Mouse (Mus musculus) hindbrain, embryonic 16.5 days (tissue): ENCODE measurements around the gene Lhpp. TPM values are rescaled to one million over a fixed set of nuclear protein-coding genes. Genes with fewer than 3 reads are reported as not detected.

Experiments used
- ATAC-seq: fragments of 200-750 bp; cut with Nextera tagmentation; 2 replicates; pipeline ENCODE4 v1.8.0; 2017; ENCODE audit warnings: moderate TSS enrichment, moderate library complexity
- H3K27ac ChIP-seq: fragments of 300-500 bp; sonication (generic); 2 replicates; pipeline ENCODE4 v1.5.1; 2014; ENCODE audit warnings: low read depth, mild to moderate bottlenecking, control low read depth, low read length, moderate library complexity
- H3K27me3 ChIP-seq: fragments of 300-500 bp; sonication (generic); replicated peaks from 2 replicates; pipeline ENCODE4 v1.6.1; 2014; ENCODE audit warnings: low read length; ENCODE audit not compliant: control insufficient read depth, insufficient read depth
- H3K36me3 ChIP-seq: fragments of 300-500 bp; sonication (generic); 2 replicates; pipeline ENCODE4 v1.6.1; 2014; ENCODE audit warnings: mild to moderate bottlenecking, low read length, moderate library complexity, mixed read lengths; ENCODE audit not compliant: control insufficient read depth, insufficient read depth
- H3K4me1 ChIP-seq: fragments of 300-500 bp; sonication (generic); 2 replicates; pipeline ENCODE4 v1.6.1; 2014; ENCODE audit warnings: low read depth, low read length; ENCODE audit not compliant: control insufficient read depth, insufficient read depth
- H3K4me2 ChIP-seq: fragments of 300-500 bp; sonication (generic); 2 replicates; pipeline ENCODE4 v1.6.1; 2014; ENCODE audit warnings: mild to moderate bottlenecking, low read length, control low read depth, moderate library complexity
- H3K4me3 ChIP-seq: fragments of 300-500 bp; sonication (generic); 2 replicates; pipeline ENCODE4 v1.5.1; 2014; ENCODE audit warnings: mild to moderate bottlenecking, low read length, control low read depth, moderate library complexity
- H3K9ac ChIP-seq: fragments of 300-500 bp; sonication (generic); 2 replicates; pipeline ENCODE4 v1.6.1; 2014; ENCODE audit warnings: low read depth, mild to moderate bottlenecking, control low read depth, low read length, moderate library complexity
- H3K9me3 ChIP-seq: fragments of 300-500 bp; sonication (generic); 2 replicates; pipeline ENCODE4 v1.6.1; 2014; ENCODE audit warnings: mild to moderate bottlenecking, low read length, moderate library complexity; ENCODE audit not compliant: control insufficient read depth
- WGBS: fragments of 180-500 bp; shearing (Covaris S2); extraction: QIAGEN DNeasy Blood & Tissue Kit; methylation state at CpG from one replicate; pipeline ENCODE4 v1.1.7; 2014; 5-methylcytosine and 5-hydroxymethylcytosine counted together
- polyA plus RNA-seq: library from polyadenylated mRNA; unstranded; fragments of >200 nt; fragmentation: Nextera tagmentation; extraction: Ambion mirVana; gene quantifications from 2 replicates; pipeline ENCODE4 v1.2.1, GENCODE M21; 2015

Gene Lhpp
- polyA plus RNA-seq, 1 experiment from 2014 or later = 56.2 TPM

GRCm38 (mm10) chr7:132576116-132576650 lies 34.3 kb upstream of the Lhpp start, which contains the start of gene Oat:
Oat (minus strand) TSS chr7:132576398.
- H3K4me3 ChIP-seq = peak within 1 kb of the TSS; percentile 88
- H3K9me3 ChIP-seq = no peaks in the 10 kb centered on the region
- peak within 1 kb of the TSS; percentile 80 for H3K4me2 ChIP-seq
- no peaks in the 10 kb centered on the region for H3K27me3 ChIP-seq
- peaks cover 7% of the 10 kb centered on the region for H3K4me1 ChIP-seq
- peak within 1 kb of the TSS; percentile 92 for H3K27ac ChIP-seq
- ATAC-seq = peak; percentile 97
- H3K36me3 ChIP-seq = no peaks in the 10 kb centered on the region
- peak within 1 kb of the TSS; percentile 77 for H3K9ac ChIP-seq
- WGBS = under 1% methylated on average over 44 of the region's 49 CpGs

GRCm38 (mm10) chr7:132576891-132577290 lies 33.5 kb upstream of the Lhpp start:
- H3K27me3 ChIP-seq = no peaks in the 10 kb centered on the region
- H3K4me1 ChIP-seq = peaks cover 4% of the 10 kb centered on the region
- WGBS = 65% methylated on average over 4 of the region's 4 CpGs
- ATAC-seq = no peak
- no peaks in the 10 kb centered on the region for H3K36me3 ChIP-seq
- H3K27ac ChIP-seq = no peak overlapping the region
- H3K9me3 ChIP-seq = no peaks in the 10 kb centered on the region
- H3K4me3 ChIP-seq = no peak overlapping the region
- peak overlapping the region; percentile 80 for H3K4me2 ChIP-seq
- H3K9ac ChIP-seq = no peak overlapping the region

GRCm38 (mm10) chr7:132580511-132580910 lies 29.9 kb upstream of the Lhpp start:
- H3K9ac ChIP-seq = no peak overlapping the region
- no peak overlapping the region for H3K4me3 ChIP-seq
- WGBS = 86% methylated on average over 6 of the region's 6 CpGs
- no peaks in the 10 kb centered on the region for H3K36me3 ChIP-seq
- ATAC-seq = no peak
- H3K9me3 ChIP-seq = no peaks in the 10 kb centered on the region
- peaks cover 4% of the 10 kb centered on the region for H3K4me1 ChIP-seq
- no peaks in the 10 kb centered on the region for H3K27me3 ChIP-seq
- no peak overlapping the region for H3K27ac ChIP-seq
- H3K4me2 ChIP-seq = no peak overlapping the region

GRCm38 (mm10) chr7:132581441-132581840 lies 29.0 kb upstream of the Lhpp start:
- no peak overlapping the region for H3K4me3 ChIP-seq
- H3K9me3 ChIP-seq = no peaks in the 10 kb centered on the region
- no peaks in the 10 kb centered on the region for H3K27me3 ChIP-seq
- H3K4me2 ChIP-seq = no peak overlapping the region
- no peaks in the 10 kb centered on the region for H3K36me3 ChIP-seq
- whole genome bisulfite sequencing = 95% methylated on average over 2 of the region's 2 CpGs
- H3K27ac ChIP-seq = no peak overlapping the region
- H3K9ac ChIP-seq = no peak overlapping the region
- no peak for ATAC-seq
- H3K4me1 ChIP-seq = peaks cover 3% of the 10 kb centered on the region

GRCm38 (mm10) chr7:132585695-132586491 lies 24.5 kb upstream of the Lhpp start:
- Histone ChIP-seq H3K27me3 (no peaks in the 10 kb centered on the region), H3K27ac (no peak overlapping the region), H3K4me1 (no peaks in the 10 kb centered on the region), H3K4me2 (no peak overlapping the region), H3K9ac (no peak overlapping the region), H3K4me3 (no peak overlapping the region), H3K36me3 (no peaks in the 10 kb centered on the region), H3K9me3 (no peaks in the 10 kb centered on the region)
- ATAC-seq = no peak
- 73% methylated on average over 3 of the region's 3 CpGs for WGBS

GRCm38 (mm10) chr7:132587167-132587566 lies 23.3 kb upstream of the Lhpp start:
- Histone ChIP-seq H3K4me3 (no peak overlapping the region), H3K27ac (no peak overlapping the region), H3K36me3 (no peaks in the 10 kb centered on the region), H3K9me3 (no peaks in the 10 kb centered on the region), H3K27me3 (no peaks in the 10 kb centered on the region), H3K9ac (no peak overlapping the region), H3K4me1 (no peaks in the 10 kb centered on the region), H3K4me2 (no peak overlapping the region)
- ATAC-seq = no peak
- WGBS = 76% methylated on average over 5 of the region's 5 CpGs

- H3K4me1 ChIP-seq = no peaks in the 10 kb centered on the region
- H3K4me3 ChIP-seq = no peak overlapping the region
- no peaks in the 10 kb centered on the region for H3K36me3 ChIP-seq
- H3K9ac ChIP-seq = no peak overlapping the region
- H3K4me2 ChIP-seq = no peak overlapping the region
- no peaks in the 10 kb centered on the region for H3K27me3 ChIP-seq
- no peak for ATAC-seq
- 66% methylated on average over 5 of the region's 5 CpGs for WGBS
- H3K27ac ChIP-seq = no peak overlapping the region
- H3K9me3 ChIP-seq = no peaks in the 10 kb centered on the region
Observed at GRCm38 (mm10) chr7:132589610-132590009, 20.8 kb upstream of the Lhpp start.

- H3K4me2 ChIP-seq = no peak overlapping the region
- ATAC-seq = no peak
- no peaks in the 10 kb centered on the region for H3K36me3 ChIP-seq
- H3K9me3 ChIP-seq = no peaks in the 10 kb centered on the region
- H3K4me3 ChIP-seq = no peak overlapping the region
- WGBS = 64% methylated on average over 2 of the region's 2 CpGs
- H3K4me1 ChIP-seq = peaks cover 12% of the 10 kb centered on the region
- no peak overlapping the region for H3K27ac ChIP-seq
- H3K27me3 ChIP-seq = peaks cover 24% of the 10 kb centered on the region
- H3K9ac ChIP-seq = no peak overlapping the region
Observed at GRCm38 (mm10) chr7:132593762-132594161, 16.7 kb upstream of the Lhpp start.

GRCm38 (mm10) chr7:132594325-132594724 lies 16.1 kb upstream of the Lhpp start:
- Histone ChIP-seq H3K9ac (no peak overlapping the region), H3K36me3 (no peaks in the 10 kb centered on the region), H3K27ac (no peak overlapping the region), H3K4me3 (no peak overlapping the region), H3K4me1 (peaks cover 15% of the 10 kb centered on the region), H3K4me2 (no peak overlapping the region), H3K27me3 (peaks cover 26% of the 10 kb centered on the region), H3K9me3 (no peaks in the 10 kb centered on the region)
- no peak for ATAC-seq
- 97% methylated on average over 2 of the region's 2 CpGs for WGBS
